Mouse (Mus musculus) kidney, postnatal 4 days (tissue): Measurements from ENCODE around the gene Rwdd2b.

Experiments used
- DNase-seq, 2 experiments: peaks; one replicate each; pipeline ENCODE4 v3.0.0; 2021; ENCODE audit warnings: mixed read lengths in 2 of 2

The Rwdd2b gene

GRCm38 (mm10) chr16:87405001-87405400 lies 35.4 kb downstream of the Rwdd2b start:
- DNase-seq: peak; percentile 20 to 47

- DNase-seq: peak; percentile 63 to 75
Observed at GRCm38 (mm10) chr16:87393813-87394548, 46.4 kb downstream of the Rwdd2b start.

GRCm38 (mm10) chr16:87387444-87387977 lies 52.9 kb downstream of the Rwdd2b start:
- no peak for DNase-seq

- DNase-seq: no peak
Observed at GRCm38 (mm10) chr16:87384366-87384765, 56.0 kb downstream of the Rwdd2b start.
